Mouse (Mus musculus): Measurements from ENCODE around the gene St3gal3. TPM values are rescaled to one million over a fixed set of nuclear protein-coding genes. Genes with fewer than 3 reads are reported as not detected.
A peak's percentile ranks its signal among the peaks of the same experiment; 100 is the strongest.

St3gal3 gene
- polyA plus RNA-seq, 1 experiment from 2014 or later: 13.6 TPM

DNA sequence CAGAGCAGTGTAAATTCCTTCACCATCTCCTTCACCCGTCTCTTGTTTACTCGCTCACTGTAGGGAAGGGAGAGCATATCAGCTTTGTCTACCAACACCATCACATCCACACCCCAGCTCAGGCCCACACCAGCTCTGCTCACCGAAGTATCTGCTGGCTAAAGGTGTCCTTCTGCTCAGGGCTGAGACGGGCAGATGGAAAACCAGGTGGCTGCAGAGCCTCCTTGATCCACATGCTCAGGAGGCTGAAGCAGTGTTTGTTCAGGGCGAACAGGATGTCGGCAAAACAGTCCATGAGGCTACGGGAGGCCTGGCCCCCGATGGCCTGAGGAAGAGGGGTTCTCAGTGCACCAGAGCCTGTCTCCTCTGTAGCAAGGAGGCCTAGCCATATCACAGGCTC is 240.1 kb downstream of the St3gal3 start:
- Histone ChIP-seq H3K9ac (ENCODE audit: low read depth, low read length) (no peak overlapping the region), H3K9me3 (ENCODE audit: control insufficient read depth, low read length) (no peaks in the 10 kb centered on the region), H3K36me3 (ENCODE audit: control insufficient read depth, insufficient read depth, low read length) (peaks cover 20% of the 10 kb centered on the region), H3K4me1 (ENCODE audit: control insufficient read depth, insufficient read depth, low read depth, low read length) (peaks cover 11% of the 10 kb centered on the region), H3K4me2 (ENCODE audit: low read length) (no peak overlapping the region), H3K27me3 (replicated peaks; ENCODE audit: control insufficient read depth, insufficient read depth, low read length) (no peaks in the 10 kb centered on the region), H3K4me3 (ENCODE audit: low read length) (no peak overlapping the region), H3K27ac (ENCODE audit: low read depth, low read length) (no peak overlapping the region)
- 90% methylated on average over 8 of the region's 8 CpGs for WGBS
- no peak for ATAC-seq

DNA sequence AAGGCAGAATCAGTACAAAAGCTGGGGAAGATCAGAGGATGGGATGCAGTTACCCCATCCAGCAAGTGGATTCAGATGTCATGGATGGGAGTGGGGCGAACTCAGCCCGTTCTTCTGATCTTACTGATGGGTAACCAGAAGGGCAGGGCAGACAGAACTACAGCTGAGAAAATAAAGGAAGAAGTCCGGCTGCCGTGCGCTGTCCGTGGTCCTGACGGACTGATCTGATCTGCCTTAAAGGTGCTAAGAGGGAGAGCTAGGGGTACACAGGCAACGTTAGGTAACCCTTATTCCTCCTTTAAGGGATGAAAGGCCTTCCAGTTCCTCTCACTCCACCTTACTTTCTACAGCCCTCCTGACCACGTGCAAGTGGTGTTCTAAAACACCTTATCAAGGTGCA is 241.3 kb downstream of the St3gal3 start:
- H3K4me3 ChIP-seq (ENCODE audit: low read length): no peak overlapping the region
- ATAC-seq: no peak
- H3K4me2 ChIP-seq (ENCODE audit: low read length): no peak overlapping the region
- no peak overlapping the region for H3K9ac ChIP-seq (ENCODE audit: low read depth, low read length)
- no peaks in the 10 kb centered on the region for H3K9me3 ChIP-seq (ENCODE audit: control insufficient read depth, low read length)
- no peak overlapping the region for H3K27ac ChIP-seq (ENCODE audit: low read depth, low read length)
- peaks cover 11% of the 10 kb centered on the region for H3K4me1 ChIP-seq (ENCODE audit: control insufficient read depth, insufficient read depth, low read depth, low read length)
- no peaks in the 10 kb centered on the region for H3K27me3 ChIP-seq (replicated peaks; ENCODE audit: control insufficient read depth, insufficient read depth, low read length)
- peaks cover 19% of the 10 kb centered on the region for H3K36me3 ChIP-seq (ENCODE audit: control insufficient read depth, insufficient read depth, low read length)
- 25% methylated on average over 9 of the region's 9 CpGs for WGBS

DNA sequence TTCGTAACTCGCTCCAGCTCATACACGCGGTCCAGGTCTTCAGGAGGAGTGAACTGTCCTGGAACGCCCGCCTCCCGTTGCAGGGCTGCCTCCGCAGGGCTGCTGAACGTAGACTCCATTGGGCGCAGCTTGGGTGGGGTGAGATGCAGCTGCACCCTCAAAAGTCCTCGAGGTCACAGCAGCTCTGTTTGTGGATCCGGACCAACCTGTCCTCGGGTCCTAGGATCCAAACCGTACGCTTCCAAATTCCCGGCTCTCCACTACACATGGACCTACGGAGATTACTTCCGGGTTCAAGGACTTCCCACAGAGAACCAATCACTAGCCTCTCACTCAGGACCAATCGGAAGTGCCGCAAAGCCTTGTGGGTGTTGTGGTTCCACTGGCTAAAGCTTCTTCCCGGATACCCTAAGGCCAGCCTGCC is 243.0 kb downstream of the St3gal3 start, which contains the start of gene Dph2:
Dph2 (minus strand) TSS at position 295 of the 424 bp plus-strand sequence.
- WGBS: 2% methylated on average over 21 of the region's 21 CpGs
- Histone ChIP-seq H3K36me3 (ENCODE audit: control insufficient read depth, insufficient read depth, low read length) (peaks cover 11% of the 10 kb centered on the region), H3K27me3 (replicated peaks; ENCODE audit: control insufficient read depth, insufficient read depth, low read length) (no peaks in the 10 kb centered on the region), H3K27ac (ENCODE audit: low read depth, low read length) (no peak within 1 kb of the TSS), H3K4me3 (ENCODE audit: low read length) (peak within 1 kb of the TSS; percentile 76), H3K4me2 (ENCODE audit: low read length) (peak within 1 kb of the TSS; percentile 90), H3K9me3 (ENCODE audit: control insufficient read depth, low read length) (no peaks in the 10 kb centered on the region), H3K9ac (ENCODE audit: low read depth, low read length) (peak within 1 kb of the TSS; percentile 64), H3K4me1 (ENCODE audit: control insufficient read depth, insufficient read depth, low read depth, low read length) (peaks cover 15% of the 10 kb centered on the region)
- peak; percentile 86 for ATAC-seq

DNA sequence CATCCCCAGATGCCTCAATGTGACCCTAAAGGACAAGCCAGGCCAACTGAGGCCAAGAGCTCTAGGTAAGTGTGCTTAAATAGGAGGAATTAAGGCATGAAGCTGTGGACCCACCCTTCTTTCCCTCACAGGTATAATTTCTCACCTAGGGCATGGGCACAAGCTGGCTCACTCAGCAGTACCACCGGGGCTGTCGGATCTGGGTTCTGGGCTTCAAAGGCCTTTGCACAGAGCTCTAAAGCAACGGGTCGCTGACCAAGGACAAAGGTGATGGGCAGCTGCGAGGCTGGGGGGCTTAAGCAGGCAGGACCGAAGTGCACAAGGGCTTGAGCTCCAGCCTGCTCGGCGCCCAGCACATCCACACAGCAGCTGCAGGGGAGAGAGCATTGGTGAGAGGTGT is 244.0 kb downstream of the St3gal3 start:
- Histone ChIP-seq H3K4me1 (ENCODE audit: control insufficient read depth, insufficient read depth, low read depth, low read length) (peaks cover 23% of the 10 kb centered on the region), H3K36me3 (ENCODE audit: control insufficient read depth, insufficient read depth, low read length) (peaks cover 11% of the 10 kb centered on the region), H3K9me3 (ENCODE audit: control insufficient read depth, low read length) (no peaks in the 10 kb centered on the region), H3K4me2 (ENCODE audit: low read length) (peak overlapping the region; percentile 90), H3K27ac (ENCODE audit: low read depth, low read length) (no peak overlapping the region), H3K4me3 (ENCODE audit: low read length) (peak overlapping the region; percentile 76), H3K9ac (ENCODE audit: low read depth, low read length) (no peak overlapping the region), H3K27me3 (replicated peaks; ENCODE audit: control insufficient read depth, insufficient read depth, low read length) (no peaks in the 10 kb centered on the region)
- ATAC-seq: no peak
- 72% methylated on average over 8 of the region's 8 CpGs for WGBS

DNA sequence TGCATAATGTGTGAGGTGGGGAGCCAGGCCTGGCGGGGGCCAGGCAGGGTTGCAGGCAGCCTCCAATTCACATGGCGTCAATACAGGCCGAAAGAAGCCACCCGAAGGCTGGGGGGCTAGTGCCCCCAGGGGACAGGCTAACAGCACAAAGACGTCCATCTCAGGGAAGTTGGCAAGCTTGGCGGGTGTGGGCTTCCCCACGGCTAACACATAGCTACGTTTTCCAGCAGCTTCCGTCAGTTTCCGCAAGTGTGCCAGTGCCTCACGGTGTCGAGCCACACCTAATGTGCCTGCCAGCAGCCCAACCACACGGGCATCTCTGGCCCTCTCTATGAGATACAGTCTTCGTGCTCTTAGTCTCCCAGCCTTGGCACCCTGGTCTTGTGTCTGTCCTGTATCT is 244.7 kb downstream of the St3gal3 start:
- Histone ChIP-seq H3K27ac (ENCODE audit: low read depth, low read length) (no peak overlapping the region), H3K4me3 (ENCODE audit: low read length) (no peak overlapping the region), H3K36me3 (ENCODE audit: control insufficient read depth, insufficient read depth, low read length) (peaks cover 5% of the 10 kb centered on the region), H3K27me3 (replicated peaks; ENCODE audit: control insufficient read depth, insufficient read depth, low read length) (no peaks in the 10 kb centered on the region), H3K4me2 (ENCODE audit: low read length) (no peak overlapping the region), H3K9ac (ENCODE audit: low read depth, low read length) (no peak overlapping the region), H3K4me1 (ENCODE audit: control insufficient read depth, insufficient read depth, low read depth, low read length) (peaks cover 24% of the 10 kb centered on the region), H3K9me3 (ENCODE audit: control insufficient read depth, low read length) (no peaks in the 10 kb centered on the region)
- ATAC-seq: no peak
- 91% methylated on average over 14 of the region's 14 CpGs for WGBS

DNA sequence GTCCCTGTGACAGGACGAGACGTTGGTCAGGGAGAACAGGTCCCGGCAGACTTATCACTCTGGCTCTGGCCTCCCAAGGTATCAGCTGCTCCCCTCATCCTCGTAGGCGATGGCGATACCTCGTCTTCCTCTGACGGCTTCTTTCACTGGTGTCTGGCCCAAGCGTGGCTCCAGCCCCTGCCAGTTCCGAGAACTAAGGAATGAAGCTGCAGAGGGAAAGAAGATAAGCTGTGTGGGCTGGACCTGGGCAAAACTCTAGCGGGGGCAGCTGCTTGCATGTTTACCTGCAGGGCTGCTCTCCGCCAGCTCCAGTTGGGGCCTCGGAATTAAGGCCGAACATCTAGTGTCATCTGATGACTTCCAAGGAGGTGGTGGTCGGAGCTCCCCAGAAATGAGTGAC is 245.2 kb downstream of the St3gal3 start:
- no peaks in the 10 kb centered on the region for H3K27me3 ChIP-seq (replicated peaks; ENCODE audit: control insufficient read depth, insufficient read depth, low read length)
- no peak overlapping the region for H3K9ac ChIP-seq (ENCODE audit: low read depth, low read length)
- H3K9me3 ChIP-seq (ENCODE audit: control insufficient read depth, low read length): no peaks in the 10 kb centered on the region
- H3K4me3 ChIP-seq (ENCODE audit: low read length): no peak overlapping the region
- ATAC-seq: no peak
- WGBS: 92% methylated on average over 15 of the region's 15 CpGs
- no peak overlapping the region for H3K27ac ChIP-seq (ENCODE audit: low read depth, low read length)
- no peak overlapping the region for H3K4me2 ChIP-seq (ENCODE audit: low read length)
- H3K4me1 ChIP-seq (ENCODE audit: control insufficient read depth, insufficient read depth, low read depth, low read length): peaks cover 28% of the 10 kb centered on the region
- H3K36me3 ChIP-seq (ENCODE audit: control insufficient read depth, insufficient read depth, low read length): peaks cover 5% of the 10 kb centered on the region; the same call in 1 of the 2 replicates

DNA sequence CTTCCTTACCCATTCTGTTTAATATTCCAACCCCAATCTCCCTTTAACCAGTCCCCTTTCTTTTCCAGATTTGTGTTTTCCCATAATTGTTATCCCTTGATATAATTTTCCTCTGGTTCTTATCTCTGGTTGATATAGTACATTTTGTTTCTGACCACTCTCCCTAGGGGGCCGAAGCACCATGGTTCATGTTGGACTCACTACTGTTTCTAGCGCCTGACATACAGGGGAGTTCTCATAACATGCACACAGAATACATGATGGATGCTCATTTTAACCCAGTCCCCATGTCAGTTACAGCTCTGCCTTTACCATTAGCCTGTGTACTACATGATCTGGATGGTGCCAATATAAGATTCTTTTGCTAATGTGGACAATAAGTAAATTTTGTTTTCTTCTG is 246.8 kb downstream of the St3gal3 start:
- 75% methylated on average over 2 of the region's 2 CpGs for WGBS
- Histone ChIP-seq H3K4me3 (ENCODE audit: low read length) (no peak overlapping the region; the same call in 1 of the 2 replicates), H3K4me1 (ENCODE audit: control insufficient read depth, insufficient read depth, low read depth, low read length) (peaks cover 38% of the 10 kb centered on the region), H3K27ac (ENCODE audit: low read depth, low read length) (no peak overlapping the region), H3K36me3 (ENCODE audit: control insufficient read depth, insufficient read depth, low read length) (peaks cover 9% of the 10 kb centered on the region; the same call in 1 of the 2 replicates), H3K9ac (ENCODE audit: low read depth, low read length) (peak overlapping the region; percentile 59), H3K9me3 (ENCODE audit: control insufficient read depth, low read length) (no peaks in the 10 kb centered on the region), H3K27me3 (replicated peaks; ENCODE audit: control insufficient read depth, insufficient read depth, low read length) (no peaks in the 10 kb centered on the region), H3K4me2 (ENCODE audit: low read length) (peak overlapping the region; percentile 86)
- ATAC-seq: no peak

DNA sequence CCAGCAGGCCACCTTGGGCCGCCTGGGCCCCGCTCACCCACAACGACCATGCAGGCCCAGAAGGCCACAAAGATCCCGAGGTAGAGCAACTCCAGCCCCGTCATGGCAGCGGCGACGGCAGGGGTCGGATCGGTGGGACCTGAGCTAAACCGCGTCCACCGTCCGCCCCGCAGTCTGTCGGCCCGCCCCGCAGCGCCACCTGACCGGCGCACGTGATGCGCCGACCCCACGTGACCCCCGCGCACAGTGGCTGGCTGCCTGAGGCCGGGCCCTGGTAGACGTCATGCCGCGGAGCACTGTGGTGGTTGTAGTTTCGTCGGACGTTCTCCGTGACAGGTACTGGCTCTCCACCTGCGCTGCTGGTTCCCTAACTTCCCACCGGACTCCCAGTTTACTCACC is 247.6 kb downstream of the St3gal3 start, which contains the start of gene Atp6v0b:
Atp6v0b (minus strand) TSS at position 201 of the 400 bp plus-strand sequence.
- Histone ChIP-seq H3K4me1 (ENCODE audit: control insufficient read depth, insufficient read depth, low read depth, low read length) (peaks cover 40% of the 10 kb centered on the region), H3K27me3 (replicated peaks; ENCODE audit: control insufficient read depth, insufficient read depth, low read length) (no peaks in the 10 kb centered on the region), H3K4me3 (ENCODE audit: low read length) (peak within 1 kb of the TSS; percentile 94), H3K4me2 (ENCODE audit: low read length) (peak within 1 kb of the TSS; percentile 86), H3K9me3 (ENCODE audit: control insufficient read depth, low read length) (no peaks in the 10 kb centered on the region), H3K27ac (ENCODE audit: low read depth, low read length) (peak within 1 kb of the TSS; percentile 66), H3K9ac (ENCODE audit: low read depth, low read length) (peak within 1 kb of the TSS; percentile 98), H3K36me3 (ENCODE audit: control insufficient read depth, insufficient read depth, low read length) (peaks cover 9% of the 10 kb centered on the region; the same call in 1 of the 2 replicates)
- under 1% methylated on average over 36 of the region's 37 CpGs for WGBS
- peak; percentile 83 for ATAC-seq

DNA sequence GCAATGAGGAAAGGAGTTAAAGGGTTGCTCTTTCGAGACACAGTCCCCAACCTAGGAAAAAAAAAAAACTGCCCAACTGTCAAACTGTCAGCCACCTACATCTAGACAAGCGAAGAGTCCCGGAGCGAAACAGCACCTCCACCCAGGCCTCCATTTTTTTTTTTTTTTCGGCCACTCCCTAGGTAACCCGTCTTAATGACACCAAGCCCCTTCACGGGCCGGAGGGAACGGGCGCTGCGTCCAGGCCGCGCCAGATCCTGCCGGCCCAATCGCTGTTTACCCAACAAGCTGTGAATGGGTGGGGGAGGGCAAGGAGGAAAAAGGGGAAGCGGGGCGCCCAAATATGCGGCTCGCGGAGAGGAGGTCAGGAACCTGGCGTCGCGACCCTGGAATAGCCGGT is 248.1 kb downstream of the St3gal3 start:
- peak overlapping the region; percentile 98 for H3K9ac ChIP-seq (ENCODE audit: low read depth, low read length)
- peaks cover 9% of the 10 kb centered on the region; the same call in 1 of the 2 replicates for H3K36me3 ChIP-seq (ENCODE audit: control insufficient read depth, insufficient read depth, low read length)
- WGBS: 2% methylated on average over 23 of the region's 24 CpGs
- H3K4me2 ChIP-seq (ENCODE audit: low read length): peak overlapping the region; percentile 86
- peak overlapping the region; percentile 94 for H3K4me3 ChIP-seq (ENCODE audit: low read length)
- H3K4me1 ChIP-seq (ENCODE audit: control insufficient read depth, insufficient read depth, low read depth, low read length): peaks cover 43% of the 10 kb centered on the region
- H3K27ac ChIP-seq (ENCODE audit: low read depth, low read length): peak overlapping the region; percentile 66
- no peaks in the 10 kb centered on the region for H3K9me3 ChIP-seq (ENCODE audit: control insufficient read depth, low read length)
- no peaks in the 10 kb centered on the region for H3K27me3 ChIP-seq (replicated peaks; ENCODE audit: control insufficient read depth, insufficient read depth, low read length)
- no peak for ATAC-seq

Measured in hindbrain, embryonic 16.5 days (tissue).